Mouse (Mus musculus) kidney, embryonic 16.5 days (tissue): ENCODE data around the gene Slc2a1. TPM values are rescaled to one million over a fixed set of nuclear protein-coding genes. Genes with fewer than 3 reads are reported as not detected.

ENCODE experiments used
- ATAC-seq: fragments of 200-750 bp; cut with Nextera tagmentation; 2 replicates; pipeline ENCODE4 v1.8.0; 2017; ENCODE audit warnings: moderate TSS enrichment; ENCODE audit not compliant: low FRiP score, low TSS enrichment
- H3K27ac ChIP-seq: fragments of 300-500 bp; sonication (generic); 2 replicates; pipeline ENCODE4 v1.5.1; 2014; ENCODE audit warnings: low read length
- H3K27me3 ChIP-seq: fragments of 300-500 bp; sonication (generic); 2 replicates; pipeline ENCODE4 v1.6.1; 2014; ENCODE audit warnings: low read length, control low read depth, mixed read lengths; ENCODE audit not compliant: insufficient read depth
- H3K36me3 ChIP-seq: fragments of 300-500 bp; sonication (generic); 2 replicates; pipeline ENCODE4 v1.6.1; 2014; ENCODE audit warnings: low read length, control low read depth, mixed read lengths; ENCODE audit not compliant: insufficient read depth
- H3K4me1 ChIP-seq: fragments of 300-500 bp; sonication (generic); 2 replicates; pipeline ENCODE4 v1.6.1; 2014; ENCODE audit warnings: low read length, control low read depth, mixed read lengths; ENCODE audit not compliant: insufficient read depth
- H3K4me2 ChIP-seq: fragments of 300-500 bp; sonication (generic); replicated peaks from 2 replicates; pipeline ENCODE4 v1.6.1; 2014; ENCODE audit warnings: low read depth, low read length
- H3K4me3 ChIP-seq: fragments of 300-500 bp; sonication (generic); 2 replicates; pipeline ENCODE4 v1.5.1; 2014; ENCODE audit warnings: mild to moderate bottlenecking, low read length
- H3K9ac ChIP-seq: fragments of 300-500 bp; sonication (generic); replicated peaks from 2 replicates; pipeline ENCODE4 v1.6.1; 2014; ENCODE audit warnings: low read length
- H3K9me3 ChIP-seq: fragments of 300-500 bp; sonication (generic); 2 replicates; pipeline ENCODE4 v1.6.1; 2016; ENCODE audit warnings: low read length, control low read depth
- WGBS: fragments of 180-500 bp; shearing (Covaris S2); extraction: QIAGEN DNeasy Blood & Tissue Kit; methylation state at CpG from one replicate; pipeline ENCODE4 v1.1.7; 2014; 5-methylcytosine and 5-hydroxymethylcytosine counted together
- polyA plus RNA-seq: library from polyadenylated mRNA; unstranded; fragments of >200 nt; fragmentation: Nextera tagmentation; extraction: Ambion mirVana; gene quantifications from 2 replicates; pipeline ENCODE4 v1.2.1, GENCODE M21; 2015

Gene Slc2a1
- polyA plus RNA-seq, 1 experiment from 2014 or later = 98.6 TPM

GRCm38 (mm10) chr4:119162990-119163389 lies 54.5 kb downstream of the Slc2a1 start:
- Histone ChIP-seq H3K4me1 (no peaks in the 10 kb centered on the region), H3K9me3 (no peaks in the 10 kb centered on the region), H3K9ac (no peak overlapping the region), H3K36me3 (no peaks in the 10 kb centered on the region), H3K4me3 (no peak overlapping the region), H3K4me2 (no peak overlapping the region), H3K27ac (no peak overlapping the region), H3K27me3 (no peaks in the 10 kb centered on the region)
- 70% methylated on average over 4 of the region's 4 CpGs for WGBS
- ATAC-seq = no peak

GRCm38 (mm10) chr4:119165916-119166315 lies 57.4 kb downstream of the Slc2a1 start:
- Histone ChIP-seq H3K27me3 (no peaks in the 10 kb centered on the region), H3K4me3 (no peak overlapping the region), H3K9me3 (no peaks in the 10 kb centered on the region), H3K4me2 (no peak overlapping the region), H3K9ac (no peak overlapping the region), H3K27ac (no peak overlapping the region), H3K4me1 (no peaks in the 10 kb centered on the region), H3K36me3 (peaks cover 18% of the 10 kb centered on the region)
- no peak for ATAC-seq
- 61% methylated on average over 7 of the region's 7 CpGs for WGBS

GRCm38 (mm10) chr4:119167068-119167467 lies 58.6 kb downstream of the Slc2a1 start:
- H3K36me3 ChIP-seq = peaks cover 18% of the 10 kb centered on the region
- no peaks in the 10 kb centered on the region for H3K27me3 ChIP-seq
- WGBS = 83% methylated on average over 4 of the region's 4 CpGs
- H3K4me3 ChIP-seq = no peak overlapping the region
- no peaks in the 10 kb centered on the region for H3K9me3 ChIP-seq
- no peak for ATAC-seq
- no peak overlapping the region for H3K27ac ChIP-seq
- H3K4me2 ChIP-seq = no peak overlapping the region
- H3K9ac ChIP-seq = no peak overlapping the region
- no peaks in the 10 kb centered on the region for H3K4me1 ChIP-seq

- H3K36me3 ChIP-seq = peaks cover 18% of the 10 kb centered on the region
- no peak for ATAC-seq
- H3K9me3 ChIP-seq = no peaks in the 10 kb centered on the region
- no peak overlapping the region for H3K27ac ChIP-seq
- no peak overlapping the region for H3K4me3 ChIP-seq
- no peak overlapping the region for H3K4me2 ChIP-seq
- WGBS = 5% methylated on average over 4 of the region's 4 CpGs
- no peaks in the 10 kb centered on the region for H3K27me3 ChIP-seq
- H3K4me1 ChIP-seq = peaks cover 2% of the 10 kb centered on the region
- H3K9ac ChIP-seq = no peak overlapping the region
Observed at GRCm38 (mm10) chr4:119167663-119168062, 59.2 kb downstream of the Slc2a1 start.

- H3K27ac ChIP-seq = peak overlapping the region; percentile 5; the same call in 1 of the 2 replicates
- ATAC-seq = no peak
- 32% methylated on average over 18 of the region's 18 CpGs for WGBS
Observed at GRCm38 (mm10) chr4:119172919-119173650, 64.6 kb downstream of the Slc2a1 start.

GRCm38 (mm10) chr4:119173851-119174453 lies 65.4 kb downstream of the Slc2a1 start, which contains the start of gene Zfp691:
Zfp691 (minus strand) TSS chr4:119174195.
- H3K4me1 ChIP-seq = peaks cover 15% of the 10 kb centered on the region
- no peaks in the 10 kb centered on the region for H3K27me3 ChIP-seq
- peak within 1 kb of the TSS; percentile 77 for H3K4me2 ChIP-seq
- H3K9me3 ChIP-seq = no peaks in the 10 kb centered on the region
- H3K36me3 ChIP-seq = peaks cover 16% of the 10 kb centered on the region
- peak within 1 kb of the TSS; percentile 80 for H3K4me3 ChIP-seq
- peak; percentile 100 for ATAC-seq
- WGBS = under 1% methylated on average over 40 of the region's 40 CpGs
- H3K27ac ChIP-seq = peak within 1 kb of the TSS; percentile 5; the same call in 1 of the 2 replicates
- H3K9ac ChIP-seq = peak within 1 kb of the TSS; percentile 85

More at GRCm38 (mm10) chr4:119172919-119173650, 64.6 kb downstream of the Slc2a1 start:
- peaks cover 18% of the 10 kb centered on the region for H3K36me3 ChIP-seq
- H3K4me3 ChIP-seq = peak overlapping the region; percentile 80
- H3K9ac ChIP-seq = peak overlapping the region; percentile 85
- H3K4me2 ChIP-seq = peak overlapping the region; percentile 77
- no peaks in the 10 kb centered on the region for H3K9me3 ChIP-seq
- no peaks in the 10 kb centered on the region for H3K27me3 ChIP-seq
- H3K4me1 ChIP-seq = peaks cover 10% of the 10 kb centered on the region

GRCm38 (mm10) chr4:119177702-119178101 lies 69.2 kb downstream of the Slc2a1 start:
- no peak for ATAC-seq
- Histone ChIP-seq H3K9ac (no peak overlapping the region), H3K27ac (no peak overlapping the region), H3K27me3 (no peaks in the 10 kb centered on the region), H3K9me3 (no peaks in the 10 kb centered on the region), H3K4me3 (no peak overlapping the region), H3K36me3 (no peaks in the 10 kb centered on the region), H3K4me1 (peaks cover 12% of the 10 kb centered on the region), H3K4me2 (no peak overlapping the region)
- 81% methylated on average over 5 of the region's 5 CpGs for WGBS

GRCm38 (mm10) chr4:119178331-119178730 lies 69.8 kb downstream of the Slc2a1 start:
- Histone ChIP-seq H3K4me2 (no peak overlapping the region), H3K4me3 (no peak overlapping the region), H3K27me3 (no peaks in the 10 kb centered on the region), H3K36me3 (no peaks in the 10 kb centered on the region), H3K4me1 (0 out of 2 replicates have a peak, but pooled peaks cover 7% of the 10 kb centered on the region), H3K9me3 (no peaks in the 10 kb centered on the region), H3K9ac (no peak overlapping the region; the same call in 1 of the 2 replicates), H3K27ac (no peak overlapping the region)
- 33% methylated on average over 18 of the region's 18 CpGs for WGBS
- ATAC-seq = no peak

GRCm38 (mm10) chr4:119180133-119180707 lies 71.7 kb downstream of the Slc2a1 start:
- no peak overlapping the region for H3K9ac ChIP-seq
- no peaks in the 10 kb centered on the region for H3K9me3 ChIP-seq
- no peak overlapping the region for H3K27ac ChIP-seq
- 0 out of 2 replicates have a peak, but pooled peaks cover 7% of the 10 kb centered on the region for H3K4me1 ChIP-seq
- no peaks in the 10 kb centered on the region for H3K36me3 ChIP-seq
- H3K27me3 ChIP-seq = no peaks in the 10 kb centered on the region
- no peak for ATAC-seq
- no peak overlapping the region for H3K4me2 ChIP-seq
- 56% methylated on average over 4 of the region's 4 CpGs for WGBS
- H3K4me3 ChIP-seq = no peak overlapping the region
